Mouse (Mus musculus) neural tube, embryonic 12.5 days (tissue): ENCODE results near the gene Acad11. TPM values are rescaled to one million over a fixed set of nuclear protein-coding genes. Genes with fewer than 3 reads are reported as not detected.

Source experiments
- ATAC-seq: fragments of 200-750 bp; cut with Nextera tagmentation; 2 replicates; pipeline ENCODE4 v1.8.0; 2017; ENCODE audit warnings: low read depth, mild to moderate bottlenecking, moderate TSS enrichment, moderate library complexity; ENCODE audit not compliant: low FRiP score
- H3K27ac ChIP-seq: fragments of 300-500 bp; sonication (generic); 2 replicates; pipeline ENCODE4 v1.5.1; 2016
- H3K27me3 ChIP-seq: fragments of 300-500 bp; sonication (generic); replicated peaks from 2 replicates; pipeline ENCODE4 v1.6.1; 2016; ENCODE audit warnings: mild to moderate bottlenecking
- H3K36me3 ChIP-seq: fragments of 300-500 bp; sonication (generic); 2 replicates; pipeline ENCODE4 v1.6.1; 2016; ENCODE audit warnings: mild to moderate bottlenecking
- H3K4me1 ChIP-seq: fragments of 300-500 bp; sonication (generic); 2 replicates; pipeline ENCODE4 v1.6.1; 2016
- H3K4me2 ChIP-seq: fragments of 300-500 bp; sonication (generic); replicated peaks from 2 replicates; pipeline ENCODE4 v1.6.1; 2016; ENCODE audit warnings: mild to moderate bottlenecking
- H3K4me3 ChIP-seq: fragments of 300-500 bp; sonication (generic); 2 replicates; pipeline ENCODE4 v1.5.1; 2016
- H3K9ac ChIP-seq: fragments of 300-500 bp; sonication (generic); 2 replicates; pipeline ENCODE4 v1.6.1; 2016; ENCODE audit warnings: mild to moderate bottlenecking
- H3K9me3 ChIP-seq: fragments of 300-500 bp; sonication (generic); 2 replicates; pipeline ENCODE4 v1.6.1; 2016; ENCODE audit warnings: mild to moderate bottlenecking
- WGBS: fragments of 180-500 bp; shearing (Covaris S2); methylation state at CpG from one replicate; pipeline ENCODE4 v1.1.7; 2016; 5-methylcytosine and 5-hydroxymethylcytosine counted together
- polyA plus RNA-seq: library from polyadenylated mRNA; unstranded; fragments of >200 nt; fragmentation: Nextera tagmentation; extraction: Ambion mirVana; gene quantifications from 2 replicates; pipeline ENCODE4 v1.2.1, GENCODE M21; 2016

The Acad11 gene
- polyA plus RNA-seq, 1 experiment from 2014 or later: 9.2 TPM

- H3K4me3 ChIP-seq: no peak overlapping the region
- no peak overlapping the region for H3K9ac ChIP-seq
- peaks cover 15% of the 10 kb centered on the region for H3K4me1 ChIP-seq
- H3K27ac ChIP-seq: peak overlapping the region; percentile 15; the same call in 1 of the 2 replicates
- H3K4me2 ChIP-seq: no peak overlapping the region
- 27% methylated on average over 5 of the region's 5 CpGs for WGBS
- no peak for ATAC-seq
- H3K36me3 ChIP-seq: no peaks in the 10 kb centered on the region
- no peaks in the 10 kb centered on the region for H3K27me3 ChIP-seq
- no peaks in the 10 kb centered on the region for H3K9me3 ChIP-seq
Measured at GRCm38 (mm10) chr9:104123622-104124021, 60.4 kb downstream of the Acad11 start.

GRCm38 (mm10) chr9:104126833-104127232 is 63.7 kb downstream of the Acad11 start, which contains the start of gene Ackr4:
Ackr4 (minus strand) TSS chr9:104126933.
- H3K4me2 ChIP-seq: no peak within 1 kb of the TSS
- H3K27me3 ChIP-seq: no peaks in the 10 kb centered on the region
- no peak within 1 kb of the TSS for H3K4me3 ChIP-seq
- no peaks in the 10 kb centered on the region for H3K9me3 ChIP-seq
- no peak for ATAC-seq
- WGBS: 78% methylated on average over 3 of the region's 3 CpGs
- H3K27ac ChIP-seq: no peak within 1 kb of the TSS
- peaks cover 15% of the 10 kb centered on the region for H3K4me1 ChIP-seq
- H3K9ac ChIP-seq: no peak within 1 kb of the TSS
- no peaks in the 10 kb centered on the region for H3K36me3 ChIP-seq

- Histone ChIP-seq H3K9ac (no peak overlapping the region), H3K4me1 (peaks cover 13% of the 10 kb centered on the region), H3K4me2 (no peak overlapping the region), H3K4me3 (no peak overlapping the region), H3K27ac (no peak overlapping the region), H3K9me3 (no peaks in the 10 kb centered on the region), H3K27me3 (no peaks in the 10 kb centered on the region), H3K36me3 (no peaks in the 10 kb centered on the region)
- 51% methylated on average over 2 of the region's 2 CpGs for WGBS
- ATAC-seq: no peak
Measured at GRCm38 (mm10) chr9:104128110-104128509, 64.9 kb downstream of the Acad11 start.

- no peak overlapping the region for H3K4me3 ChIP-seq
- no peak overlapping the region for H3K4me2 ChIP-seq
- H3K27me3 ChIP-seq: no peaks in the 10 kb centered on the region
- ATAC-seq: no peak
- H3K9me3 ChIP-seq: no peaks in the 10 kb centered on the region
- no peaks in the 10 kb centered on the region for H3K4me1 ChIP-seq
- WGBS: 88% methylated on average over 9 of the region's 9 CpGs
- H3K36me3 ChIP-seq: no peaks in the 10 kb centered on the region
- H3K27ac ChIP-seq: no peak overlapping the region
- no peak overlapping the region for H3K9ac ChIP-seq
Measured at GRCm38 (mm10) chr9:104130141-104130755, 67.1 kb downstream of the Acad11 start.

DNA sequence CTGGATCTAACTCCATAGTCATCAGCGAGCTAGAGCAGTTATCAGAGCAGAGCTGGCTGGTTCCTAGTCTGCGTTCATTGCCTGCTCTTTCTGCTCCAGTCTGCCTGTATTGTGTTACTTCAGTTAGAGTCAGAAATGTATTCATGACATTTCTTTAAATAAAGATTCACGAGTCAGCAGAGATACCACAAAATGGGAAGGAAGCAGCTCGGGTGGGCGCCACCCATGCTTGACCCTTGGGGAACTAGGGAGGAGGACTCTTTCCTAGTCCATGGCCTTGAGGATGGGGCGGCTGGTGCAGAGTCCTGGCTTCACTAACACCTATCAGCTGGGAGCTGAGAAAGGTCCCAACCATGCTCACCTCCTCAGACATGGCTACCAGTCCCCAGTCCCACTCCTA is 77.2 kb downstream of the Acad11 start:
- WGBS: 89% methylated on average over 6 of the region's 6 CpGs
- H3K9me3 ChIP-seq: no peaks in the 10 kb centered on the region
- H3K4me1 ChIP-seq: no peaks in the 10 kb centered on the region
- H3K9ac ChIP-seq: no peak overlapping the region
- no peak overlapping the region for H3K27ac ChIP-seq
- no peak overlapping the region for H3K4me2 ChIP-seq
- H3K27me3 ChIP-seq: no peaks in the 10 kb centered on the region
- no peak overlapping the region for H3K4me3 ChIP-seq
- no peak for ATAC-seq
- no peaks in the 10 kb centered on the region for H3K36me3 ChIP-seq

GRCm38 (mm10) chr9:104142805-104143204 is 79.6 kb downstream of the Acad11 start:
- Histone ChIP-seq H3K9me3 (no peaks in the 10 kb centered on the region), H3K27me3 (no peaks in the 10 kb centered on the region), H3K4me3 (no peak overlapping the region), H3K36me3 (no peaks in the 10 kb centered on the region), H3K4me2 (no peak overlapping the region), H3K9ac (no peak overlapping the region), H3K27ac (no peak overlapping the region), H3K4me1 (no peaks in the 10 kb centered on the region)
- 88% methylated on average over 14 of the region's 14 CpGs for WGBS
- ATAC-seq: no peak

GRCm38 (mm10) chr9:104144314-104144996 is 81.3 kb downstream of the Acad11 start:
- H3K27ac ChIP-seq: no peak overlapping the region
- no peaks in the 10 kb centered on the region for H3K27me3 ChIP-seq
- WGBS: 80% methylated on average over 8 of the region's 8 CpGs
- H3K9me3 ChIP-seq: no peaks in the 10 kb centered on the region
- H3K36me3 ChIP-seq: no peaks in the 10 kb centered on the region
- no peak overlapping the region for H3K4me3 ChIP-seq
- no peak overlapping the region for H3K4me2 ChIP-seq
- no peak for ATAC-seq
- no peaks in the 10 kb centered on the region for H3K4me1 ChIP-seq
- no peak overlapping the region for H3K9ac ChIP-seq

DNA sequence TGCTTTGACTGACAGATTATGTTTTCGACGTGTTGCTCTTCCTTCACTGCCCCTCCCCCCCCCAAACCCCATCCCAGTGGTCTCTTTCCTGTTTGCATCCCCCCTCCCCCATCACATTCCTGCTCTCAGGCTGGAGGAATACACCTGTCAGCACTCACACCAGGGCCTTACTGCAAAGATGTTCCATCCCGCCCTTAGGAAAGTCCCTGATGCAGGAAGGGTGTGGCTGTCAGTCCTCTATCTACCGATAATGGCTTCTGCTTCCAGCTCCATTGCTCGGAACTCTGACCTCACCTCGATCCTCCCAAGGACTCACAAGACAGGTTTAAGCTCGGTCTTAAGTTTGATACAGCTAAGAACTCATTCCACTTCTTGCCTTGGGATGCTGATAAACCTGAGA is 83.5 kb downstream of the Acad11 start:
- no peak overlapping the region for H3K4me3 ChIP-seq
- H3K4me1 ChIP-seq: no peaks in the 10 kb centered on the region
- no peak overlapping the region for H3K9ac ChIP-seq
- no peak overlapping the region for H3K27ac ChIP-seq
- no peaks in the 10 kb centered on the region for H3K9me3 ChIP-seq
- no peak overlapping the region for H3K4me2 ChIP-seq
- no peak for ATAC-seq
- 91% methylated on average over 7 of the region's 7 CpGs for WGBS
- H3K27me3 ChIP-seq: no peaks in the 10 kb centered on the region
- H3K36me3 ChIP-seq: peaks cover 17% of the 10 kb centered on the region

GRCm38 (mm10) chr9:104148969-104149368 is 85.8 kb downstream of the Acad11 start:
- H3K9me3 ChIP-seq: no peaks in the 10 kb centered on the region
- H3K27me3 ChIP-seq: no peaks in the 10 kb centered on the region
- H3K36me3 ChIP-seq: peaks cover 37% of the 10 kb centered on the region
- H3K4me2 ChIP-seq: no peak overlapping the region
- H3K9ac ChIP-seq: no peak overlapping the region
- H3K4me3 ChIP-seq: no peak overlapping the region
- no peak for ATAC-seq
- no peaks in the 10 kb centered on the region for H3K4me1 ChIP-seq
- 94% methylated on average over 7 of the region's 7 CpGs for WGBS
- H3K27ac ChIP-seq: no peak overlapping the region

DNA sequence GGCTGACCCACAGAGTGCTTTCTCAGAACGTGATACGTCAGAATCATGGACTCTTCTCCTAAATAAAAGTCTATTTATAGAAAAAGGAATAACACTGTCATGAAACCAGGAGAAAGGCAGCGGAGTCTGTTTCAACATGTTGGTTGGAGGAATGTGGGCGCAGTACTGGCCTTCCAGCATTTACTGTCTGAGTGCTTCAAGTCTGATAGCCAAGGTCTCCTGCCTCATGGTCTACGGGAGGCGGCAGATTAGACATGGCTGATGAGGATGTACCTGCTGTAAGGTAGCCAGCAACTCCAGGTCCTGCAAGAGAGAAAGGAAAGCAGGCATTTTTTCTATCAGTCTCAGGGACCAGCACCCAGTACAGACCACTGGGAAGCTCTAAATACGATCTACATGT is 88.9 kb downstream of the Acad11 start:
- H3K9me3 ChIP-seq: no peaks in the 10 kb centered on the region
- H3K4me1 ChIP-seq: no peaks in the 10 kb centered on the region
- H3K27ac ChIP-seq: no peak overlapping the region
- H3K4me3 ChIP-seq: no peak overlapping the region
- H3K4me2 ChIP-seq: no peak overlapping the region
- no peak overlapping the region for H3K9ac ChIP-seq
- peaks cover 69% of the 10 kb centered on the region for H3K36me3 ChIP-seq
- H3K27me3 ChIP-seq: no peaks in the 10 kb centered on the region
- WGBS: 97% methylated on average over 7 of the region's 7 CpGs
- ATAC-seq: no peak

DNA sequence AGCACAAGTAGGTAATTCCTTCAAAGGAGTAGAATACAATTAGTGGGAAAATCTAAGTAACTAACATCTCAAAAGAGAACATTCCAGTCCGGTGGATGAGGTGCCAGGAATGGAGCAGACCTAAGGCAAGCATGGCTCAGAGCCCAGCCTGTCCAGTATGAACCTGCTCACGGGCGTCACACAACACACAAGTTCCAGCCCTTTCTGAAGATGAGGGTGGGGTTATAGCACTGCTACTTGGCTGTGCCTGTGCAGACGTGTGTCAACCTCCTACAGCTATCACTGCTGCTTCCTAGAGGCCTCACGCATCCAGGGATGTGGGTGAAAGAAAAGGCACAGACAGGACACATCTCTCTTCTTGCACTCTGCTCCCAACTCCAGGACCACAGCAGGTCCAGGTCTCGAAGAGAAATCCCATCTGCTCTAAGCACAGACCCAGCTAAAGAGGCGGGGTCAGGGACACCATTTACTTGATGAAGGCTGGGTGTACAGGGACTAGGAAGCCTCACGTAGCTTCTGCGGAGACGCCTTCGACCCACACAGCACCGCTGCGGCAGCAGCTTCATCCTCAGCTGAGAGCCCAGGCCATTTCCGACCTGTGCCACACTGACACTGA is 92.0 kb downstream of the Acad11 start:
- Histone ChIP-seq H3K36me3 (peaks cover 91% of the 10 kb centered on the region), H3K4me1 (no peaks in the 10 kb centered on the region), H3K9me3 (no peaks in the 10 kb centered on the region), H3K4me3 (no peak overlapping the region), H3K4me2 (no peak overlapping the region), H3K27me3 (no peaks in the 10 kb centered on the region), H3K27ac (no peak overlapping the region), H3K9ac (no peak overlapping the region)
- 96% methylated on average over 14 of the region's 14 CpGs for WGBS
- no peak for ATAC-seq

GRCm38 (mm10) chr9:104156506-104156905 is 93.3 kb downstream of the Acad11 start:
- H3K36me3 ChIP-seq: peaks cover 92% of the 10 kb centered on the region
- no peaks in the 10 kb centered on the region for H3K4me1 ChIP-seq
- no peak overlapping the region for H3K9ac ChIP-seq
- WGBS: 97% methylated on average over 8 of the region's 8 CpGs
- H3K4me3 ChIP-seq: no peak overlapping the region
- H3K27ac ChIP-seq: no peak overlapping the region
- H3K4me2 ChIP-seq: no peak overlapping the region
- H3K9me3 ChIP-seq: no peaks in the 10 kb centered on the region
- no peak for ATAC-seq
- no peaks in the 10 kb centered on the region for H3K27me3 ChIP-seq
